Mouse (Mus musculus) CH12.LX (cell line): ENCODE data around the gene Nhej1. TPM values are rescaled to one million over a fixed set of nuclear protein-coding genes. Genes with fewer than 3 reads are reported as not detected.

Experiments
- DNase-seq: peaks from one replicate; pipeline ENCODE4 v3.0.0-alpha.2; 2013; ENCODE audit errors: extremely low read depth
- H3K27ac ChIP-seq: 2 replicates; pipeline ENCODE4 v1.5.1; 2012; ENCODE audit warnings: low read depth, mild to moderate bottlenecking, control low read depth, moderate library complexity; ENCODE audit not compliant: insufficient read depth
- H3K27me3 ChIP-seq: replicated peaks from 2 replicates; pipeline ENCODE3; 2012; ENCODE audit warnings: inconsistent platforms
- H3K36me3 ChIP-seq, 2 experiments: replicated peaks in 1 of 2; 2 replicates each; pipeline versions ENCODE3 to v1.6.1; 2012; ENCODE audit warnings: inconsistent platforms in 1 of 2, low read length in 1 of 2, mild to moderate bottlenecking in 1 of 2, mixed read lengths in 1 of 2, moderate library complexity in 1 of 2; ENCODE audit not compliant: control insufficient read depth in 1 of 2, insufficient read depth in 1 of 2
- H3K4me1 ChIP-seq, 2 experiments: 2 replicates each; pipeline ENCODE4 v1.6.1; 2012; ENCODE audit warnings: inconsistent platforms in 1 of 2, moderate library complexity in 1 of 2; ENCODE audit not compliant: insufficient read depth in 2 of 2, control insufficient read depth in 1 of 2
- H3K4me2 ChIP-seq: 2 replicates; pipeline ENCODE4 v1.6.1; 2012; ENCODE audit warnings: low read depth, mild to moderate bottlenecking, control low read depth; ENCODE audit not compliant: poor library complexity, insufficient read depth, severe bottlenecking
- H3K4me3 ChIP-seq, 3 experiments: fragments of 150-350 bp in 1 of 3; sonication (generic) in 1 of 3; replicated peaks in 1 of 3; 2 replicates each; pipeline versions ENCODE3 to v1.5.1; 2011 to 2012; ENCODE audit warnings: low read depth in 2 of 3, low read length in 2 of 3, mild to moderate bottlenecking in 2 of 3, moderate library complexity in 2 of 3, control low read depth in 1 of 3, improper control_type of control experiment in 1 of 3, inconsistent platforms in 1 of 3, mixed read lengths in 1 of 3; ENCODE audit not compliant: poor library complexity in 1 of 3
- H3K79me2 ChIP-seq: replicated peaks from 2 replicates; pipeline ENCODE4 v1.6.1; 2012; ENCODE audit warnings: mild to moderate bottlenecking, moderate library complexity; ENCODE audit not compliant: control insufficient read depth, poor library complexity, insufficient read depth, severe bottlenecking; ENCODE audit errors: extremely low read depth
- H3K9ac ChIP-seq: 2 replicates; pipeline ENCODE4 v1.6.1; 2012; ENCODE audit warnings: low read depth, mild to moderate bottlenecking, control low read depth, moderate library complexity; ENCODE audit not compliant: insufficient read depth
- H3K9me3 ChIP-seq: replicated peaks from 2 replicates; pipeline ENCODE3; 2012; ENCODE audit warnings: low read length, inconsistent platforms, mixed read lengths
- BHLHE40 ChIP-seq: IDR thresholded peaks from 2 replicates; pipeline ENCODE4 v1.6.1; 2011; ENCODE audit warnings: mild to moderate bottlenecking, low read depth, low read length, improper control_type of control experiment
- CHD2 ChIP-seq: IDR thresholded peaks from 2 replicates; pipeline ENCODE4 v1.6.1; 2011; ENCODE audit warnings: low read length, improper control_type of control experiment
- CTCF ChIP-seq, 2 experiments: IDR thresholded peaks in 1 of 2; conservative IDR thresholded peaks in 1 of 2; 2 replicates each; pipeline ENCODE4 v1.5.1; 2011 to 2012; ENCODE audit warnings: low read depth in 2 of 2, low read length in 2 of 2, improper control_type of control experiment in 1 of 2, inconsistent platforms in 1 of 2, mild to moderate bottlenecking in 1 of 2, moderate library complexity in 1 of 2
- ELF1 ChIP-seq: IDR thresholded peaks from 2 replicates; pipeline ENCODE4 v1.6.1; 2014; ENCODE audit warnings: low read depth, mild to moderate bottlenecking, inconsistent platforms, low read length, improper control_type of control experiment
- ETS1 ChIP-seq: conservative IDR thresholded peaks from 2 replicates; pipeline ENCODE4 v1.6.1; 2012; ENCODE audit warnings: low read depth, mild to moderate bottlenecking, inconsistent platforms, low read length, improper control_type of control experiment, moderate library complexity
- HCFC1 ChIP-seq: IDR thresholded peaks from 2 replicates; pipeline ENCODE4 v1.6.1; 2012; ENCODE audit warnings: low read depth, mild to moderate bottlenecking, inconsistent platforms, low read length, improper control_type of control experiment
- IRF4 ChIP-seq: IDR thresholded peaks from 2 replicates; pipeline ENCODE4 v1.6.1; 2014; ENCODE audit warnings: low read depth, mild to moderate bottlenecking, inconsistent platforms, low read length, improper control_type of control experiment
- JUN ChIP-seq: IDR thresholded peaks from 2 replicates; pipeline ENCODE4 v1.6.1; 2011; ENCODE audit warnings: low read depth, mild to moderate bottlenecking, low read length, improper control_type of control experiment, moderate library complexity; ENCODE audit not compliant: insufficient read depth
- JUND ChIP-seq: conservative IDR thresholded peaks from 2 replicates; pipeline ENCODE4 v1.6.1; 2011; ENCODE audit warnings: low read depth, low read length, improper control_type of control experiment
- KAT2A ChIP-seq: IDR thresholded peaks from 2 replicates; pipeline ENCODE4 v1.6.1; 2012; ENCODE audit warnings: low read length, improper control_type of control experiment, inconsistent platforms; ENCODE audit not compliant: insufficient replicate concordance
- MAX ChIP-seq: IDR thresholded peaks from 2 replicates; pipeline ENCODE4 v1.6.1; 2011; ENCODE audit warnings: low read length, improper control_type of control experiment
- MAZ ChIP-seq: IDR thresholded peaks from 2 replicates; pipeline ENCODE4 v1.6.1; 2012; ENCODE audit warnings: low read depth, mild to moderate bottlenecking, inconsistent platforms, low read length, improper control_type of control experiment, moderate library complexity
- MEF2A ChIP-seq: IDR thresholded peaks from 2 replicates; pipeline ENCODE4 v1.6.1; 2014; ENCODE audit warnings: low read depth, mild to moderate bottlenecking, inconsistent platforms, low read length, improper control_type of control experiment, borderline replicate concordance
- MXI1 ChIP-seq: IDR thresholded peaks from 2 replicates; pipeline ENCODE4 v1.6.1; 2011; ENCODE audit warnings: mild to moderate bottlenecking, low read depth, low read length, improper control_type of control experiment
- MYC ChIP-seq: IDR thresholded peaks from 2 replicates; pipeline ENCODE4 v1.6.1; 2011; ENCODE audit warnings: low read depth, mild to moderate bottlenecking, improper control_type of control experiment, low read length
- NELFE ChIP-seq: IDR thresholded peaks from 2 replicates; pipeline ENCODE4 v1.6.1; 2011; ENCODE audit warnings: low read depth, low read length, improper control_type of control experiment
- NRF1 ChIP-seq: IDR thresholded peaks from 2 replicates; pipeline ENCODE4 v1.6.1; 2014; ENCODE audit warnings: low read depth, mild to moderate bottlenecking, inconsistent platforms, low read length, improper control_type of control experiment, moderate library complexity
- PAX5 ChIP-seq: IDR thresholded peaks from 2 replicates; pipeline ENCODE4 v1.6.1; 2012; ENCODE audit warnings: low read length, inconsistent platforms, mixed read lengths
- POLR2A ChIP-seq: IDR thresholded peaks from 2 replicates; pipeline ENCODE4 v1.6.1; 2011; ENCODE audit warnings: low read depth, mild to moderate bottlenecking, improper control_type of control experiment, low read length
- RAD21 ChIP-seq: IDR thresholded peaks from 2 replicates; pipeline ENCODE4 v1.6.1; 2011; ENCODE audit warnings: low read depth, mild to moderate bottlenecking, low read length, improper control_type of control experiment, moderate library complexity
- SMC3 ChIP-seq: IDR thresholded peaks from 2 replicates; pipeline ENCODE4 v1.6.1; 2011; ENCODE audit warnings: low read depth, low read length, improper control_type of control experiment
- TBP ChIP-seq: conservative IDR thresholded peaks from 2 replicates; pipeline ENCODE4 v1.6.1; 2011; ENCODE audit warnings: low read depth, low read length, improper control_type of control experiment
- TCF12 ChIP-seq: IDR thresholded peaks from 2 replicates; pipeline ENCODE4 v1.6.1; 2014; ENCODE audit warnings: low read depth, mild to moderate bottlenecking, inconsistent platforms, low read length, improper control_type of control experiment
- UBTF ChIP-seq: IDR thresholded peaks from 2 replicates; pipeline ENCODE4 v1.6.1; 2012; ENCODE audit warnings: low read depth, mild to moderate bottlenecking, inconsistent platforms, low read length, improper control_type of control experiment, moderate library complexity
- USF1 ChIP-seq: IDR thresholded peaks from 2 replicates; pipeline ENCODE4 v1.6.1; 2014; ENCODE audit warnings: low read depth, mild to moderate bottlenecking, inconsistent platforms, low read length, improper control_type of control experiment
- ZC3H11A ChIP-seq: IDR thresholded peaks from 2 replicates; pipeline ENCODE4 v1.6.1; 2012; ENCODE audit warnings: low read depth, mild to moderate bottlenecking, inconsistent platforms, low read length, improper control_type of control experiment
- ZKSCAN1 ChIP-seq: IDR thresholded peaks from 2 replicates; pipeline ENCODE4 v1.6.1; 2012; ENCODE audit warnings: low read depth, inconsistent platforms, low read length, improper control_type of control experiment, borderline replicate concordance
- ZMIZ1 ChIP-seq: IDR thresholded peaks from 2 replicates; pipeline ENCODE4 v1.6.1; 2012; ENCODE audit warnings: low read depth, mild to moderate bottlenecking, inconsistent platforms, low read length, improper control_type of control experiment
- ZNF384 ChIP-seq: IDR thresholded peaks from 2 replicates; pipeline ENCODE4 v1.6.1; 2012; ENCODE audit warnings: low read depth, low read length, improper control_type of control experiment, inconsistent platforms
- dilution Hi-C: fragments of 300-500 bp; cut with MboI; formaldehyde crosslinking; loops from 2 replicates; pipeline ENCODE4 v1.14.3; 2020; ENCODE audit warnings: low sequenced_read_pairs; ENCODE audit not compliant: extremely low pct_unique_long_range_greater_than_20kb, extremely low pct_ligation_motif_present
- in situ Hi-C: fragments of 300-500 bp; cut with MboI; formaldehyde crosslinking; loops from 3 replicates; pipeline ENCODE4 v1.14.3; 2019; ENCODE audit warnings: low sequenced_read_pairs, low pct_ligation_motif_present, low pct_unique_long_range_greater_than_20kb, mixed read lengths
- polyA plus RNA-seq: library from polyadenylated mRNA; unstranded; fragments of >175 nt; gene quantifications from 2 replicates; pipeline ENCODE4 v1.2.1, GENCODE M21; 2012; ENCODE audit warnings: low read depth; ENCODE audit not compliant: insufficient read length
- total RNA-seq, 2 experiments: library from RNA; depleted of rRNA; stranded (reverse); fragments of 300-350 nt in 1 of 2; fragments of >200 nt in 1 of 2; gene quantifications; 2 replicates each; pipeline ENCODE4 v1.2.3; 2012 to 2014

The Nhej1 gene
- total RNA-seq (2012; rRNA removed) (2.8 and 3.4 TPM in 2 replicates), total RNA-seq (2014; rRNA removed) (3.7 and 4.4 TPM in 2 replicates), polyA plus RNA-seq (4.0 and 4.2 TPM in 2 replicates)

DNA sequence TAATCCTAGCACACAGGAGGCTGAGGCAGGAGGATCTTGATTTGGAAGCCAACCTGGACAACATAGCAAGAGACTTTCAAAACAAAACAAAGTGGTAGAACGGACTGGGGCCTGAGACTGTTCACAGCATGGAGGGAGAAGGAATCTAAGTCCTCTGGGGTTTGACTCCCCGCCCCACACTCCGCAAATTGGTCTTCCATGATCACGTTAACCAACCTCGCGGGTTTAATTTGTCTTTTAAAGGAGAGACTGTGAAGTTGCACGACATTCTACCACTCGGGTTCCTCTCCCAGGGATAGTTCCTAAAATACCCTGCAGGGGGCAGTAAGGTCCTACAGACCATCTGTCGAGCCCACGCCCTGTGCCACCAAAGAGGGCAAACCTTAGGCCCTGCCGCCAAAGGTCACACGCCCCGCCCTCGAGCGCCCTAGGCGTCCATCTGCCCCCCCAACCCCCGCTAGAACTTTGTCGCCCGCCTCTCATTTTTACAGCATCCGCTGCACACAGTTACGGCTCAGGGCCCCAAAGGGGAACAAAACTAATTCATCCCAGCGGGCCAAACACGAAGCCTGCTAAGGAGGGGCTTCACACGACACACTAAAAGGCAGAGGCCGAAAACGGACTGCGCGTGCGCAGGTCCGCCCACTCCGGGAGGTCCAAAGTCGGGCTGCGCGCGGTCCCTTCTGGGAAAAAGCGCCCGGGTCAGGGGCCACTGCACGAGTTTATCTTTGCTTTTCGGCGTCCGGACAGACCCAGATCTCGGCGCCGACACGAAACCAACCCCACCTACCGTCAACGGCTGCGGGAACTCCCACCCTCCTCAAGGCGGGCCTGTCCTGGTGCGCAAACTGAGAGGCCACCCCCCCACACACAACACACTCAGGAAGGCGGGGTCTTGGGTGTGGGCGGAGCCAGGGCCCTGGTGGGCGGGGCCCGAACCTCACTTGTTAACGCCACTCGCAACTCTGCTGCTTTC lies at the start of gene Nhej1:
Gene Nhej1, minus strand, starts transcription at position 855 of the 976 bp plus-strand sequence.
- dilution Hi-C loops (no loop called here), in situ Hi-C loops (no loop called here)
- Histone ChIP-seq H3K27ac (peak within 1 kb of the TSS; percentile 88), H3K4me1 (peaks cover 9 to 16% of the 10 kb centered on the region in 2 experiments), H3K79me2 (no peaks in the 10 kb centered on the region), H3K4me3 (peak within 1 kb of the TSS; percentile 51 to 64 (median 61)), H3K36me3 (no peaks in the 10 kb centered on the region), H3K27me3 (no peaks in the 10 kb centered on the region), H3K9ac (peak within 1 kb of the TSS; percentile 66), H3K4me2 (peak within 1 kb of the TSS; percentile 86), H3K9me3 (no peaks in the 10 kb centered on the region)
- DNase-seq = peak; percentile 96
- TF ChIP-seq MYC (peak; percentile 83), ETS1 (peak; percentile 36; the same call in 1 of the 2 replicates), PAX5 (no peak), UBTF (no peak), TCF12 (no peak; the same call in 1 of the 2 replicates), NRF1 (peak; percentile 94), JUN (no peak), IRF4 (peak; percentile 44; the same call in 1 of the 2 replicates), KAT2A (peak; percentile 72; the same call in 1 of the 2 replicates), JUND (no peak), MEF2A (peak; percentile 28; the same call in 1 of the 2 replicates), ZMIZ1 (no peak; the same call in 1 of the 2 replicates), BHLHE40 (peak; percentile 37), MAZ (peak; percentile 87; the same call in 1 of the 2 replicates), MAX (peak; percentile 81), ZC3H11A (0 out of 2 replicates have a peak, but pooled peaks have one; percentile 29), USF1 (peak; percentile 24), ELF1 (peak; percentile 54; the same call in 1 of the 2 replicates), SMC3 (peak; percentile 76), POLR2A (peak; percentile 79), NELFE (no peak; the same call in 1 of the 2 replicates), CHD2 (no peak), TBP (0 out of 2 replicates have a peak, but pooled peaks have one; percentile 13), RAD21 (peak; percentile 91), ZNF384 (no peak), HCFC1 (peak; percentile 76), CTCF (conservative IDR thresholded peaks at IDR 0.05 in 1 of 2, IDR thresholded peaks at IDR 0.05 in 1 of 2; ENCODE audit: low read depth in 2 of 2, low read length in 2 of 2) (peak; percentile 86 to 94), MXI1 (peak; percentile 76), ZKSCAN1 (no peak)
